Mouse (Mus musculus) lung, embryonic 15.5 days (tissue): ENCODE data around the gene Mapk1ip1. TPM values are rescaled to one million over a fixed set of nuclear protein-coding genes. Genes with fewer than 3 reads are reported as not detected.

ENCODE experiments used
- ATAC-seq: fragments of 200-750 bp; cut with Nextera tagmentation; 2 replicates; pipeline ENCODE4 v1.8.0; 2017; ENCODE audit warnings: moderate number of reproducible peaks, borderline replicate concordance; ENCODE audit not compliant: low FRiP score, low TSS enrichment; ENCODE audit errors: extremely low read depth
- H3K27ac ChIP-seq: fragments of 300-500 bp; sonication (generic); 2 replicates; pipeline ENCODE4 v1.5.1; 2015; ENCODE audit warnings: moderate library complexity, mild to moderate bottlenecking, inconsistent platforms
- H3K27me3 ChIP-seq: fragments of 300-500 bp; sonication (generic); 2 replicates; pipeline ENCODE4 v1.6.1; 2015; ENCODE audit warnings: inconsistent platforms
- H3K36me3 ChIP-seq: fragments of 300-500 bp; sonication (generic); 2 replicates; pipeline ENCODE4 v1.6.1; 2015; ENCODE audit warnings: inconsistent platforms
- H3K4me1 ChIP-seq: fragments of 300-500 bp; sonication (generic); 2 replicates; pipeline ENCODE4 v1.6.1; 2015; ENCODE audit warnings: inconsistent platforms
- H3K4me2 ChIP-seq: fragments of 300-500 bp; sonication (generic); 2 replicates; pipeline ENCODE4 v1.6.1; 2015; ENCODE audit warnings: inconsistent platforms, mild to moderate bottlenecking, moderate library complexity
- H3K4me3 ChIP-seq: fragments of 300-500 bp; sonication (generic); 2 replicates; pipeline ENCODE4 v1.5.1; 2015; ENCODE audit warnings: mild to moderate bottlenecking, inconsistent platforms
- H3K9ac ChIP-seq: fragments of 300-500 bp; sonication (generic); 2 replicates; pipeline ENCODE4 v1.6.1; 2015; ENCODE audit warnings: inconsistent platforms
- H3K9me3 ChIP-seq: fragments of 300-500 bp; sonication (generic); 2 replicates; pipeline ENCODE4 v1.6.1; 2016; ENCODE audit warnings: inconsistent platforms
- WGBS: fragments of 180-500 bp; shearing (Covaris S2); methylation state at CpG from one replicate; pipeline ENCODE4 v1.1.7; 2015; 5-methylcytosine and 5-hydroxymethylcytosine counted together
- polyA plus RNA-seq: library from polyadenylated mRNA; unstranded; fragments of >200 nt; fragmentation: Nextera tagmentation; extraction: Ambion mirVana; gene quantifications from 2 replicates; pipeline ENCODE4 v1.2.1, GENCODE M21; 2015

The Mapk1ip1 gene
- polyA plus RNA-seq, 1 experiment from 2014 or later: 12.5 TPM

GRCm38 (mm10) chr7:138824995-138825756, 20.9 kb downstream of the Mapk1ip1 start:
- no peak overlapping the region for H3K27ac ChIP-seq
- H3K4me1 ChIP-seq: no peaks in the 10 kb centered on the region
- no peak for ATAC-seq
- H3K27me3 ChIP-seq: no peaks in the 10 kb centered on the region
- no peak overlapping the region for H3K9ac ChIP-seq
- H3K4me3 ChIP-seq: no peak overlapping the region
- no peaks in the 10 kb centered on the region for H3K9me3 ChIP-seq
- WGBS: 75% methylated on average over 19 of the region's 19 CpGs
- H3K4me2 ChIP-seq: no peak overlapping the region
- no peaks in the 10 kb centered on the region for H3K36me3 ChIP-seq

- WGBS: 66% methylated on average over 6 of the region's 6 CpGs
- Histone ChIP-seq H3K4me2 (no peak overlapping the region), H3K9me3 (no peaks in the 10 kb centered on the region), H3K27ac (no peak overlapping the region), H3K4me3 (no peak overlapping the region), H3K36me3 (no peaks in the 10 kb centered on the region), H3K4me1 (no peaks in the 10 kb centered on the region), H3K9ac (no peak overlapping the region), H3K27me3 (no peaks in the 10 kb centered on the region)
- no peak for ATAC-seq
Observed at GRCm38 (mm10) chr7:138824423-138824822, 21.6 kb downstream of the Mapk1ip1 start.

GRCm38 (mm10) chr7:138818314-138818713, 27.8 kb downstream of the Mapk1ip1 start:
- Histone ChIP-seq H3K36me3 (no peaks in the 10 kb centered on the region), H3K9me3 (no peaks in the 10 kb centered on the region), H3K9ac (no peak overlapping the region), H3K4me2 (no peak overlapping the region), H3K4me1 (no peaks in the 10 kb centered on the region), H3K4me3 (no peak overlapping the region), H3K27me3 (no peaks in the 10 kb centered on the region), H3K27ac (no peak overlapping the region)
- ATAC-seq: no peak
- 57% methylated on average over 4 of the region's 4 CpGs for WGBS

- Histone ChIP-seq H3K27me3 (no peaks in the 10 kb centered on the region), H3K4me2 (no peak overlapping the region), H3K4me1 (no peaks in the 10 kb centered on the region), H3K9ac (no peak overlapping the region), H3K9me3 (no peaks in the 10 kb centered on the region), H3K36me3 (no peaks in the 10 kb centered on the region), H3K4me3 (no peak overlapping the region), H3K27ac (no peak overlapping the region)
- WGBS: 55% methylated on average over 11 of the region's 11 CpGs
- ATAC-seq: no peak
Observed at GRCm38 (mm10) chr7:138813213-138813875, 32.7 kb downstream of the Mapk1ip1 start.

GRCm38 (mm10) chr7:138807146-138807545, 38.9 kb downstream of the Mapk1ip1 start:
- WGBS: 82% methylated on average over 3 of the region's 3 CpGs
- Histone ChIP-seq H3K4me1 (no peaks in the 10 kb centered on the region), H3K27me3 (no peaks in the 10 kb centered on the region), H3K27ac (no peak overlapping the region), H3K9me3 (no peaks in the 10 kb centered on the region), H3K4me2 (no peak overlapping the region), H3K4me3 (no peak overlapping the region), H3K9ac (no peak overlapping the region), H3K36me3 (no peaks in the 10 kb centered on the region)
- no peak for ATAC-seq

GRCm38 (mm10) chr7:138803386-138803785, 42.7 kb downstream of the Mapk1ip1 start:
- H3K27me3 ChIP-seq: no peaks in the 10 kb centered on the region
- no peak overlapping the region for H3K9ac ChIP-seq
- WGBS: 8% methylated on average over 4 of the region's 4 CpGs
- no peak overlapping the region for H3K27ac ChIP-seq
- no peaks in the 10 kb centered on the region for H3K9me3 ChIP-seq
- H3K4me3 ChIP-seq: no peak overlapping the region
- no peaks in the 10 kb centered on the region for H3K4me1 ChIP-seq
- no peak overlapping the region for H3K4me2 ChIP-seq
- H3K36me3 ChIP-seq: no peaks in the 10 kb centered on the region
- ATAC-seq: no peak

- ATAC-seq: no peak
- WGBS: 59% methylated on average over 5 of the region's 5 CpGs
- no peaks in the 10 kb centered on the region for H3K9me3 ChIP-seq
Observed at GRCm38 (mm10) chr7:138788109-138788508, 58.0 kb downstream of the Mapk1ip1 start.

More at GRCm38 (mm10) chr7:138788109-138788508, 58.0 kb downstream of the Mapk1ip1 start:
- H3K4me2 ChIP-seq: no peak overlapping the region
- H3K36me3 ChIP-seq: no peaks in the 10 kb centered on the region
- H3K4me1 ChIP-seq: no peaks in the 10 kb centered on the region
- no peak overlapping the region for H3K27ac ChIP-seq
- no peaks in the 10 kb centered on the region for H3K27me3 ChIP-seq
- H3K4me3 ChIP-seq: no peak overlapping the region
- no peak overlapping the region for H3K9ac ChIP-seq

Other genes starting within 250 kb of the Mapk1ip1 start
- 38.9 and 41.0 TPM in 2 replicates for gene Ppp2r2d, start 194 bp downstream of the Mapk1ip1 start, polyA plus RNA-seq
- gene Bnip3, start 63.2 kb upstream of the Mapk1ip1 start, polyA plus RNA-seq: 109 and 120 TPM in 2 replicates
- gene Jakmip3, start 94.5 kb upstream of the Mapk1ip1 start, polyA plus RNA-seq: 0.08 and 0.15 TPM in 2 replicates
- gene Dpysl4, start 239.7 kb upstream of the Mapk1ip1 start, polyA plus RNA-seq: 5.4 and 6.3 TPM in 2 replicates